Mouse (Mus musculus) ES-E14 (cell line): ENCODE measurements at regions not wholly inside any gene's neighbourhood (a gene's known extent, or its start where the extent isn't known, plus 50 kb on each side); places are given as distances from the start of the nearest gene placed in this dataset.

Experiments used
- DNase-seq: peaks from one replicate; pipeline ENCODE4 v3.0.0-alpha.2; 2013; ENCODE audit warnings: low read depth, low spot score
- H3K27ac ChIP-seq: 2 replicates; pipeline ENCODE4 v1.5.1; 2012; ENCODE audit warnings: low read depth, mild to moderate bottlenecking, low read length, moderate library complexity, mixed read lengths; ENCODE audit not compliant: poor library complexity, insufficient read depth, severe bottlenecking
- H3K36me3 ChIP-seq: 2 replicates; pipeline ENCODE4 v1.6.1; 2012; ENCODE audit warnings: mild to moderate bottlenecking, low read length, moderate library complexity, mixed read lengths; ENCODE audit not compliant: control insufficient read depth, poor library complexity, insufficient read depth, severe bottlenecking
- H3K4me1 ChIP-seq, 2 experiments: fragments of 150-350 bp in 1 of 2; sonication (generic) in 1 of 2; 2 replicates each; pipeline ENCODE4 v1.6.1; 2012; ENCODE audit warnings: low read length in 2 of 2, mild to moderate bottlenecking in 1 of 2, mixed read lengths in 1 of 2; ENCODE audit not compliant: control insufficient read depth in 2 of 2, insufficient read depth in 2 of 2, poor library complexity in 1 of 2
- H3K4me3 ChIP-seq, 2 experiments: fragments of 150-350 bp in 1 of 2; sonication (generic) in 1 of 2; 2 replicates each; pipeline ENCODE4 v1.5.1; 2012; ENCODE audit warnings: low read length in 2 of 2, low read depth in 1 of 2, mild to moderate bottlenecking in 1 of 2, mixed read lengths in 1 of 2; ENCODE audit not compliant: insufficient read depth in 1 of 2, poor library complexity in 1 of 2, severe bottlenecking in 1 of 2
- H3K9ac ChIP-seq: 2 replicates; pipeline ENCODE4 v1.6.1; 2012; ENCODE audit warnings: low read depth, mild to moderate bottlenecking, low read length, mixed read lengths; ENCODE audit not compliant: poor library complexity, insufficient read depth, severe bottlenecking
- H3K9me3 ChIP-seq: fragments of 150-350 bp; sonication (generic); 2 replicates; pipeline ENCODE4 v1.6.1; 2012; ENCODE audit warnings: low read depth, mild to moderate bottlenecking, low read length; ENCODE audit not compliant: control insufficient read depth, insufficient read depth
- CHD2 ChIP-seq: IDR thresholded peaks from 2 replicates; pipeline ENCODE4 v1.6.1; 2014; ENCODE audit warnings: mild to moderate bottlenecking, low read depth, low read length, inconsistent platforms
- ZNF384 ChIP-seq: IDR thresholded peaks from 2 replicates; pipeline ENCODE4 v1.6.1; 2012; ENCODE audit warnings: low read depth, low read length, inconsistent platforms
- in situ Hi-C, 2 experiments: fragments of 600-800 bp; cut with MboI; formaldehyde crosslinking; loops; one replicate each; pipeline ENCODE4 v1.15.1; 2025; ENCODE audit warnings: low sequenced_read_pairs in 2 of 2, inconsistent platforms in 1 of 2; ENCODE audit not compliant: unreplicated experiment in 2 of 2

- in situ Hi-C loops = no loop called here
- DNase-seq = no peak
- H3K4me3 ChIP-seq = no peak overlapping the region
These were observed 793.9 kb downstream of the Inhba start for GRCm38 (mm10) chr13:16805560-16805959.

More at GRCm38 (mm10) chr13:16805560-16805959, 793.9 kb downstream of the Inhba start:
- Histone ChIP-seq H3K36me3 (peaks cover 2% of the 10 kb centered on the region; the same call in 1 of the 2 replicates), H3K4me1 (no peaks in the 10 kb centered on the region), H3K9ac (no peak overlapping the region), H3K27ac (no peak overlapping the region), H3K9me3 (no peaks in the 10 kb centered on the region)
- peak; percentile 24; the same call in 1 of the 2 replicates for TF ChIP-seq CHD2
- TF ChIP-seq ZNF384 = no peak
